Mouse (Mus musculus) liver, postnatal 0 days (tissue): ENCODE measurements around the gene Dppa3.

ENCODE experiments used
- CTCF ChIP-seq: sonication (generic); IDR thresholded peaks from 2 replicates; pipeline ENCODE4 v1.5.1; 2016; ENCODE audit warnings: antibody characterized with exemption, low read depth
- EP300 ChIP-seq: IDR thresholded peaks from 2 replicates; pipeline ENCODE4 v1.6.1; 2016; ENCODE audit warnings: antibody characterized with exemption, low read depth, mild to moderate bottlenecking

- TF ChIP-seq CTCF (no peak), EP300 (no peak)
Measured at GRCm38 (mm10) chr6:122635315-122635714, 9.1 kb downstream of the Dppa3 start.
